Mouse (Mus musculus): ENCODE measurements around the gene Fam168a.

DNA sequence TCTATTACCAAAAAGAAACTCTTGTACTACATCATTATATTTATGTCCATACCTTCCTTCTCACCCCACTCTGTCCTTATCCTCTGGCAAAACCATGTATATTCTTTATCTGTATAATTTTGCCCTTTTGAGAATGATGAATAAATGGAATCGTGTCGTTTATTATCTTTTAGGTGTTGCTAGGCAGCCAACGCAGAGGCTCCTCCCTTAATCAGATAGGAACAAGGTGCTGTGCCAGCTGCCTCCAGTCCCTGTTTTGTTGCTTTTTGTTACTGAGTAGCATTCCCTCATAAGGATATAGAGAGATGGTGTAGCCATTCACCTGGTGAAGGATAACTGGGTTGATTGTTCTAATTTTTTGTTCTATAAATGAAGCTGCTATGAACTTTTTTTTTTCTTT lies 29.7 kb downstream of the Fam168a start:
- TF ChIP-seq POLR2A (IDR thresholded peaks at IDR 0.05; ENCODE audit: extremely low read depth, insufficient read depth, low read length) (no peak), CTCF (IDR thresholded peaks at IDR 0.05; ENCODE audit: extremely low read depth, insufficient read depth, low read length) (no peak)

All from cortical plate, adult 2 months (tissue).